Mouse (Mus musculus) frontal cortex, postnatal 36 days (tissue): ENCODE measurements at regions not wholly inside any gene's neighbourhood (a gene's known extent, or its start where the extent isn't known, plus 50 kb on each side); places are given as distances from the start of the nearest gene placed in this dataset.
"Not testable (repeated sequence)": the region's sequence is repeated elsewhere in the genome, so short reads cannot be mapped to it uniquely, and the experiment has no call there.

Experiments used
- DNase-seq, 2 experiments: peaks; one replicate each; pipeline ENCODE4 v3.0.0; 2022; ENCODE audit warnings: low spot score in 2 of 2

DNA sequence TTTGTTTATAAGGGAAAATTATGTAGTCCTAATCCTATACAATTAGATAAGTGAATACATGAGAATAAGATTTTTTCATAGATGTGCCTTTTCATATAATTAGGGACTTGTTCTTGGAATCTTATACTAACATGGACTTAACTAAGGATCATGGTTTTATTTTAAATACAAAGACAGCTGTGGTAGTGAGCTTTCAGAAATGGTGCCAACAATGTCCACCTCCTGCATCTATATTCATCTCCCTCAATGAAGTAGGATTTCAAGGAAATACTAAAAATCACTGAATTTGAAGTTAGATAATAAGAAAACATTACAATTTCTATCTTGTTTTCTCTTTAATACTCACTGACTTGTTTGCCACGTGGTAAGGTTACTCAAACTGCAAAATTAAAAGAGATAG lies 619.8 kb downstream of the Anxa1 start:
- peak in 1 of 2 experiments; percentile 17 for DNase-seq

- not testable (repeated sequence) for DNase-seq
Measured at GRCm38 (mm10) chr19:19750069-19750599, 639.1 kb upstream of the Rorb start.

GRCm38 (mm10) chr19:19747821-19748488 lies 637.0 kb upstream of the Rorb start:
- no peak for DNase-seq

DNA sequence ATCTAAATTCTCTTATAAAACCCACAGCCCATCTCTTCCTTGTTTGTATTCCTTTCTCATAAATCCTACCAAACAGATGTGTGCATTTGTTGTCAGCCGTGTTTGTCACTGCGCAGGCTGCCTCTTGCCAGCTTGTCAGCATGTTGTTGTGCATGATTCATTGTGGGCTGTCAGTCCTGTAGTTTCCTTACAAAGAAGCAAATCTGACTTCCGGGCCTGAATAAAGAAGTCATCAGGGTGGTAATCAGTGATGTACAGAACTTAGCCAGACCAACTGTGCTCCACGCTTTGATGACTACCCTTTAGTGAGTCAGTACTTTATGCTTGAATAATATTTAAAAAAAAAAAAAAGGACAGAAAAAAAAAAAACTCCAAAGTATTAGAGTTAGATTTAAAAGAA lies 608.9 kb upstream of the Rorb start:
- peak in 1 of 2 experiments; percentile 0 for DNase-seq
